Mouse (Mus musculus) heart, embryonic 16.5 days (tissue): Measurements from ENCODE around the gene Lrrn1. TPM values are rescaled to one million over a fixed set of nuclear protein-coding genes. Genes with fewer than 3 reads are reported as not detected.

Source experiments
- ATAC-seq: fragments of 200-750 bp; cut with Nextera tagmentation; replicated peaks from 2 replicates; pipeline ENCODE4 v1.8.0; 2017; ENCODE audit warnings: moderate number of reproducible peaks; ENCODE audit not compliant: insufficient read depth, low FRiP score; ENCODE audit errors: extremely low read depth
- H3K27ac ChIP-seq: fragments of 300-500 bp; sonication (generic); 2 replicates; pipeline ENCODE4 v1.5.1; 2014; ENCODE audit warnings: mild to moderate bottlenecking, low read length, control low read depth, moderate library complexity
- H3K27me3 ChIP-seq: fragments of 300-500 bp; sonication (generic); 2 replicates; pipeline ENCODE4 v1.6.1; 2014; ENCODE audit warnings: low read length, mixed read lengths; ENCODE audit not compliant: control insufficient read depth, insufficient read depth
- H3K36me3 ChIP-seq: fragments of 300-500 bp; sonication (generic); 2 replicates; pipeline ENCODE4 v1.6.1; 2014; ENCODE audit not compliant: control insufficient read depth, insufficient read depth
- H3K4me1 ChIP-seq: fragments of 300-500 bp; sonication (generic); 2 replicates; pipeline ENCODE4 v1.6.1; 2014; ENCODE audit warnings: low read length, mixed read lengths; ENCODE audit not compliant: control insufficient read depth, insufficient read depth
- H3K4me2 ChIP-seq: fragments of 300-500 bp; sonication (generic); 2 replicates; pipeline ENCODE4 v1.6.1; 2014; ENCODE audit warnings: low read depth, mild to moderate bottlenecking, control low read depth, low read length
- H3K4me3 ChIP-seq: fragments of 300-500 bp; sonication (generic); 2 replicates; pipeline ENCODE4 v1.5.1; 2014; ENCODE audit warnings: mild to moderate bottlenecking, control low read depth, low read length
- H3K9ac ChIP-seq: fragments of 300-500 bp; sonication (generic); 2 replicates; pipeline ENCODE4 v1.6.1; 2014; ENCODE audit warnings: low read length, control low read depth
- H3K9me3 ChIP-seq: fragments of 300-500 bp; sonication (generic); replicated peaks from 2 replicates; pipeline ENCODE4 v1.6.1; 2016; ENCODE audit warnings: low read length; ENCODE audit not compliant: control insufficient read depth
- WGBS: fragments of 180-500 bp; shearing (Covaris S2); extraction: QIAGEN DNeasy Blood & Tissue Kit; methylation state at CpG from one replicate; pipeline ENCODE4 v1.1.7; 2014; 5-methylcytosine and 5-hydroxymethylcytosine counted together
- polyA plus RNA-seq: library from polyadenylated mRNA; unstranded; fragments of >200 nt; fragmentation: Nextera tagmentation; extraction: Ambion mirVana; gene quantifications from 2 replicates; pipeline ENCODE4 v1.2.1, GENCODE M21; 2015

The Lrrn1 gene
- polyA plus RNA-seq, 1 experiment from 2014 or later = 1.3 TPM

GRCm38 (mm10) chr6:107534533-107534932, 5.0 kb downstream of the Lrrn1 start:
- H3K27ac ChIP-seq = no peak overlapping the region
- H3K27me3 ChIP-seq = peaks cover 27% of the 10 kb centered on the region
- no peaks in the 10 kb centered on the region for H3K36me3 ChIP-seq
- 14% methylated on average over 1 of the region's 1 CpGs for WGBS
- H3K4me2 ChIP-seq = no peak overlapping the region
- no peak overlapping the region for H3K4me3 ChIP-seq
- ATAC-seq = no peak
- peaks cover 4% of the 10 kb centered on the region for H3K4me1 ChIP-seq
- H3K9me3 ChIP-seq = no peaks in the 10 kb centered on the region
- H3K9ac ChIP-seq = no peak overlapping the region

GRCm38 (mm10) chr6:107536631-107537030, 7.1 kb downstream of the Lrrn1 start:
- ATAC-seq = no peak
- H3K27ac ChIP-seq = no peak overlapping the region
- no peaks in the 10 kb centered on the region for H3K9me3 ChIP-seq
- H3K4me3 ChIP-seq = no peak overlapping the region
- H3K4me2 ChIP-seq = no peak overlapping the region
- peaks cover 6% of the 10 kb centered on the region for H3K27me3 ChIP-seq
- H3K9ac ChIP-seq = no peak overlapping the region
- no peaks in the 10 kb centered on the region for H3K4me1 ChIP-seq
- 80% methylated on average over 4 of the region's 4 CpGs for WGBS
- no peaks in the 10 kb centered on the region for H3K36me3 ChIP-seq

- H3K27ac ChIP-seq = no peak overlapping the region
- no peaks in the 10 kb centered on the region for H3K36me3 ChIP-seq
- H3K27me3 ChIP-seq = no peaks in the 10 kb centered on the region
- no peak overlapping the region for H3K4me3 ChIP-seq
- no peak overlapping the region for H3K9ac ChIP-seq
- 76% methylated on average over 11 of the region's 11 CpGs for WGBS
- ATAC-seq = no peak
- H3K9me3 ChIP-seq = no peaks in the 10 kb centered on the region
- no peak overlapping the region for H3K4me2 ChIP-seq
- H3K4me1 ChIP-seq = no peaks in the 10 kb centered on the region
Observed at GRCm38 (mm10) chr6:107541222-107541621, 11.7 kb downstream of the Lrrn1 start.

GRCm38 (mm10) chr6:107541918-107542317, 12.3 kb downstream of the Lrrn1 start:
- no peak for ATAC-seq

GRCm38 (mm10) chr6:107546272-107546671, 16.7 kb downstream of the Lrrn1 start:
- 75% methylated on average over 2 of the region's 2 CpGs for WGBS
- H3K4me3 ChIP-seq = no peak overlapping the region

More at GRCm38 (mm10) chr6:107541918-107542317, 12.3 kb downstream of the Lrrn1 start:
- H3K9ac ChIP-seq = no peak overlapping the region
- no peaks in the 10 kb centered on the region for H3K4me1 ChIP-seq
- no peak overlapping the region for H3K27ac ChIP-seq
- WGBS = 54% methylated on average over 4 of the region's 4 CpGs
- H3K27me3 ChIP-seq = no peaks in the 10 kb centered on the region
- no peak overlapping the region for H3K4me2 ChIP-seq
- H3K4me3 ChIP-seq = no peak overlapping the region
- no peaks in the 10 kb centered on the region for H3K9me3 ChIP-seq
- no peaks in the 10 kb centered on the region for H3K36me3 ChIP-seq

GRCm38 (mm10) chr6:107552511-107552910, 22.9 kb downstream of the Lrrn1 start:
- 68% methylated on average over 1 of the region's 1 CpGs for WGBS
- Histone ChIP-seq H3K9me3 (no peaks in the 10 kb centered on the region), H3K4me2 (no peak overlapping the region), H3K27me3 (no peaks in the 10 kb centered on the region), H3K4me3 (no peak overlapping the region), H3K27ac (no peak overlapping the region), H3K4me1 (no peaks in the 10 kb centered on the region), H3K9ac (no peak overlapping the region), H3K36me3 (no peaks in the 10 kb centered on the region)
- ATAC-seq = no peak

More at GRCm38 (mm10) chr6:107546272-107546671, 16.7 kb downstream of the Lrrn1 start:
- H3K36me3 ChIP-seq = no peaks in the 10 kb centered on the region
- H3K4me1 ChIP-seq = no peaks in the 10 kb centered on the region
- H3K27ac ChIP-seq = no peak overlapping the region
- H3K9ac ChIP-seq = no peak overlapping the region
- no peaks in the 10 kb centered on the region for H3K9me3 ChIP-seq
- no peak for ATAC-seq
- H3K27me3 ChIP-seq = no peaks in the 10 kb centered on the region
- no peak overlapping the region for H3K4me2 ChIP-seq

GRCm38 (mm10) chr6:107555364-107555763, 25.8 kb downstream of the Lrrn1 start:
- H3K36me3 ChIP-seq = no peaks in the 10 kb centered on the region
- H3K9me3 ChIP-seq = no peaks in the 10 kb centered on the region
- no peak overlapping the region for H3K4me3 ChIP-seq
- no peaks in the 10 kb centered on the region for H3K4me1 ChIP-seq
- ATAC-seq = no peak
- H3K27me3 ChIP-seq = no peaks in the 10 kb centered on the region
- H3K9ac ChIP-seq = no peak overlapping the region
- H3K4me2 ChIP-seq = no peak overlapping the region
- WGBS = 81% methylated on average over 5 of the region's 5 CpGs
- no peak overlapping the region for H3K27ac ChIP-seq

- Histone ChIP-seq H3K4me2 (no peak overlapping the region), H3K4me1 (no peaks in the 10 kb centered on the region), H3K9me3 (no peaks in the 10 kb centered on the region), H3K36me3 (no peaks in the 10 kb centered on the region), H3K27me3 (no peaks in the 10 kb centered on the region), H3K9ac (no peak overlapping the region), H3K4me3 (no peak overlapping the region), H3K27ac (no peak overlapping the region)
- WGBS = 65% methylated on average over 3 of the region's 3 CpGs
- no peak for ATAC-seq
Observed at GRCm38 (mm10) chr6:107556996-107557395, 27.4 kb downstream of the Lrrn1 start.

- H3K9ac ChIP-seq = no peak overlapping the region
- H3K4me1 ChIP-seq = no peaks in the 10 kb centered on the region
- no peaks in the 10 kb centered on the region for H3K9me3 ChIP-seq
- H3K36me3 ChIP-seq = no peaks in the 10 kb centered on the region
- 75% methylated on average over 3 of the region's 3 CpGs for WGBS
- H3K4me3 ChIP-seq = no peak overlapping the region
- no peak overlapping the region for H3K27ac ChIP-seq
- H3K27me3 ChIP-seq = no peaks in the 10 kb centered on the region
- H3K4me2 ChIP-seq = no peak overlapping the region
- no peak for ATAC-seq
Observed at GRCm38 (mm10) chr6:107557806-107558205, 28.2 kb downstream of the Lrrn1 start.

GRCm38 (mm10) chr6:107562255-107562654, 32.7 kb downstream of the Lrrn1 start:
- Histone ChIP-seq H3K4me1 (no peaks in the 10 kb centered on the region), H3K36me3 (no peaks in the 10 kb centered on the region), H3K4me3 (no peak overlapping the region), H3K9me3 (no peaks in the 10 kb centered on the region), H3K27ac (no peak overlapping the region), H3K27me3 (no peaks in the 10 kb centered on the region), H3K4me2 (no peak overlapping the region), H3K9ac (no peak overlapping the region)
- WGBS = 82% methylated on average over 2 of the region's 2 CpGs
- ATAC-seq = no peak
